Mouse (Mus musculus) heart, postnatal 0 days (tissue): ENCODE results near the gene Npas1.

Experiments used
- CTCF ChIP-seq: IDR thresholded peaks from 2 replicates; pipeline ENCODE4 v1.5.1; 2016; ENCODE audit warnings: antibody characterized with exemption, control low read depth, low read depth
- EP300 ChIP-seq: IDR thresholded peaks from 2 replicates; pipeline ENCODE4 v1.6.1; 2016; ENCODE audit warnings: antibody characterized with exemption, low read depth

DNA sequence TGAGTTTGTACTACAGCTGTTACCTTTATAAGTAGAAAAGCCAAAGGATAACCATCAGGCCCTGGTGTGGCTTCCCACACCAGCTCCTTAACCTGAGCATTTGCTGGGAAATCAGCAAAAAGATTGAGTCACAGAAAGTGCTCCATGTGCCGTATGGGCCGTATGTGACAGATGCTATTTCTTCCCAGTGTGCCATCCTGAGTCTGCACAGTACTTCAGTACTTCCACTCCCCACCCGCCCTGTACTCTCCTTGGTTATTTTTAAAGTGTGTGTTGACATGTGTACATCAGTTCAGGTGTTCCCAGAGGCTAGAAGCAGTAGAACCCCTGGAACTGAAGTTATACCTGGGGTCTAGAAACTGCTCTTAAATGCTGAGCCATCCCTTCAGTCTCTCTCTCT is 70.5 kb downstream of the Npas1 start:
- TF ChIP-seq CTCF (no peak), EP300 (no peak)
